Mouse (Mus musculus) brain, adult 2 months (tissue): ENCODE measurements around the gene Olfr430.
"Not testable (repeated sequence)": the region's sequence is repeated elsewhere in the genome, so short reads cannot be mapped to it uniquely, and the experiment has no call there.

ENCODE experiments used
- DNase-seq: peaks from one replicate; pipeline ENCODE4 v3.0.0; 2011; ENCODE audit warnings: low read depth, low spot score

Olfr430 gene

DNA sequence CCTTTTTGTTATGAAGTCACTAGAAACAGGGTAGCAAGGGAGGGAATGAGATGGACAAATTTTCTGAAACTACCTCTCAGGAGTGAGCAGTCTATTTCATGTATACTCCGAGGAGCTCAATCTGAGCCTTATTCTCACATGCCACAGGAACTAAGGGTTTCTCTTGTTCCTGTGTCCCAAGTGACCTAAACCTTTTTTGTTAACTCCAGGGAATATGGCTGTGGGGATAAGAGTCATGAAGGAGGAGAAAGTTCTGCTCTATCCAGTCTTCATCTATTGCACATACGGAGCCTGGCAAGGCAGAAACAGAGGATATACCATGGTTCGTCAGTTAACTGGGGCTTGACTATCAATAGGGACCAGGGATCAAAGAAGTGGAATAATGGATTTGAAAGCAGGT, at the start of gene Olfr430:
Gene Olfr430 (plus strand): TSS at position 301 of the 400 bp plus-strand sequence.
- no peak for DNase-seq

DNA sequence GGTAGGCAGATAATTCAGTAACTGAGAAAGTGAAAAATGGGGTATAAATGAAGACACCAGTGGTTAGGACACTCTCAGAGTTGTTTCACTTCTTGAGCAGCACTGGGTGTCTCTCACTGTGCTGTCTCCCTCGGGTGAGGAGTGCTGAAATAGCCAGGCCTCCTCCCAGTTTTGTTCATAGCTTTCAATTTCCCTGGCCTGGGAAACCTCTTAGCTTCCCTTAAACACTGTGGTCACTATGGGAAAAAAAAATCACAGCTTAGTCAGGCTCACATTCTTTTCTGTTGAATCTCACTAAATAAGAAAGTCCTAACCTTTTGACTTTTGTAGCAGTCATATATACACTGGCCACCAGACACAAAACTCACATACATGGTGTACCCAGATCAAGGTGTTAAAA, 34.7 kb upstream of the Olfr430 start, which contains the start of gene Ifi205:
Gene Ifi205 (minus strand): TSS at position 113 of the 400 bp plus-strand sequence.
- DNase-seq, result no peak

DNA sequence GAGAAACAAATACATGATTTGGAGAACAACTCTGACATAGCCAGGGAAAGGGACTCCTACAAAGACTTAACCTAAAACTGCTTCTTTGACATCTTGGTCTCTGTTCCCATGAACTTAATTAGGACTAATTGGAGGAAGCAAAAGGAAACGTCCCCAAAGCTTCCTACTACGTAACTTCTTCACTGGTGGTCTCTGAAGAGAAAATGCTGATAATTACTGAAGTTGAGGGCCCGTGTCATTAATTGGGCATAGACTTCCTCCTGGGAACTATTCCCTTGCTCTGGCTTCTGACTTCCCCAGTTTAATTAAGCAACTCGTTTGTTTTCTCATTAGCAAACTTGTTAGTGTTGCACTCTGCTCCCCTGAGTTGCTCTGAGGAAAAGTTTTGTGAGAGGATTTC, 30.6 kb upstream of the Olfr430 start:
- DNase-seq, result no peak

DNA sequence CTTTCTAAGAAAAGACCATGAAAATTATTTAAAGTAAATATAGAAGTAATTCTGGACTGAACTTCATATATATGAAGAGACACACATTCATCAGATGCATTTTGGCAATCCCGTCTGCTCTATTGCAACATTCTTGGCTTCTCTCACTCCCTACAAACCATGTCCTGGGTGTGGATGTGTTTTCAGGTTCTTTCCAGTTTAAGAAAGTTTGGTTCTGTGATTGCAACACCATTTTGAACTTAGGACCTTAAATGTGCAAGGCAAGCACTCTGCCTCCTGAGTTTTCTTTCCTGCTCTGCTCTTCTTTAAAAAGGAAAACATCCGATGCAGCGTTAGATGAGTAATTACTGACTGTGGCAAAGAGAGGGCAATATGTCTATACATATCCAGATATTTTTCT, 27.9 kb upstream of the Olfr430 start:
- DNase-seq, result no peak

DNA sequence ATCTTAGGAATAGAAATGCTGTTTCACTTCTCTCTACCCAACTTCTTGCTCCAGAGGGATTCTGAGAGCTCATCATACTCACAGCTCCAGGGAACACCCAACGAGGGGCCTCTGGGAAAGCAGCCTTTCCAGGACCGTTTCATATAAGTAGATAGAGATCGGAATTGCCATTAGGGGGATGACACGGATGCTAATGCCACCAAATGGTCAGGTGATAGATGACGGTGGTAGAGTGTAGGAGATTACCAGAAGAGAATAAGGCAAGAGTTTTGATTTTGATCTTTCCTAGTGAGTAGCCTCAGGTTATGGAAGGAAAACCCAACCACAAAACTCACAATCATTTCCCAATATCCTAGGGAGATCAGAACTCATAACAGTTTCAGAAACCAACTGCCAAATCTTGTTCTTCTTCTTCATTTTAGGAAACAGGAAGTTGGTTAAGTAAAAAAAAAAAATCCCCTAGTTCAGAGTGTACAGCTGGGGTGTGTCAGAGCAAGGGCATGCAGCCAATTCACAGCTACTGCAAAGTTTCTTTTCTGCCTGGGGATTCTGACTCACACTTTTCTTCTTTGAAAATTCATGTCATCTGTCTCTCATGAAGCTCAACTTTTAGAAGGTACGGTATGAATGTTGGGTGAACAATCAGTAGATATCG, 25.8 kb upstream of the Olfr430 start, which contains the start of gene Olfr433:
Gene Olfr433 (plus strand): TSS at position 183 of the 655 bp plus-strand sequence.
- DNase-seq, result peak; percentile 50

DNA sequence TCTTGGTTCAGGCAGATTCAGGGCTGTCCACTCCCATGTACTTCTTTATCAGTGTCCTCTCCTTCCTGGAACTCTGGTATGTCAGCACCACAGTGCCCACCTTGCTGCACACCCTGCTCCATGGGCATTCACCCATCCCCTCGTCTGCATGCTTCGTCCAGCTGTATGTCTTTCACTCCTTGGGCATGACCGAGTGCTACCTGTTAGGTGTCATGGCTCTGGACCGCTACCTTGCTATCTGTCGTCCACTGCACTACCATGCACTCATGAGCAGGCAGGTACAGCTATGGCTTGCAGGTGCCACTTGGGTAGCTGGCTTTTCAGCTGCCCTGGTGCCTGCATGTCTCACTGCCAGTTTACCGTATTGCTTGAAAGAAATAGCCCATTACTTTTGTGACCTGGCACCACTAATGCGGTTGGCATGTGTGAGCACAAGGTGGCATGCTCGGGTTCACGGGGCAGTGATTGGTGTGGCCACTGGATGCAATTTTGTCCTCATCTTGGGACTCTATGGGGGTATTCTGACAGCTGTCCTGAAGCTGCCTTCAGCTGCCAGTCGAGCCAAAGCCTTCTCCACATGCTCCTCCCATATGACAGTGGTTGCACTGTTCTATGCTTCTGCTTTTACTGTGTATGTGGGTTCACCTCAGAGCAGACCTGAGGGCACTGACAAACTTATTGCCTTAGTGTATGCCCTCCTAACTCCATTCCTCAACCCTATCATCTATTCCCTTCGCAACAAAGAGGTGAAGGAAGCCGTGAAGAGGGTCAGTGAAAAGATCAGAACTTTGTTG, 24.1 kb upstream of the Olfr430 start:
- not testable (repeated sequence) for DNase-seq

DNA sequence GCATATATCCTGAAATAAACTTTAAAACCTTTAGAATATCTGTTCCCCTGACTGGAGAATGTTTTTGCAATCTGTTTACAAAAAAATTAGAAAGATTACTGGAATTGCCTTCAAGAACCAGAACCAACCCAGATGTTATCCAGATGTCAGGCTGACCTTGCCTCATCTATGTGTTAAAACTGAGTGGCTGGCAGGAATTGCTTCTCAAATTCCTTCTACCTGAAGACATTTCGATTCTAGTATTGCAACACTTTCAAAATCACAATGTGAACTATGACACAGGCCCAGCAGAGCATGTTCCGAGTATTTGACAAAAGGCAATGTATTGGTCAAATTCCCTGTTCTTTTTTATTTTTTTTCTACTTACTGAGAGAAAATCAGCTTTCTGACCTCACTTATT, 22.0 kb upstream of the Olfr430 start:
- DNase-seq, result no peak

DNA sequence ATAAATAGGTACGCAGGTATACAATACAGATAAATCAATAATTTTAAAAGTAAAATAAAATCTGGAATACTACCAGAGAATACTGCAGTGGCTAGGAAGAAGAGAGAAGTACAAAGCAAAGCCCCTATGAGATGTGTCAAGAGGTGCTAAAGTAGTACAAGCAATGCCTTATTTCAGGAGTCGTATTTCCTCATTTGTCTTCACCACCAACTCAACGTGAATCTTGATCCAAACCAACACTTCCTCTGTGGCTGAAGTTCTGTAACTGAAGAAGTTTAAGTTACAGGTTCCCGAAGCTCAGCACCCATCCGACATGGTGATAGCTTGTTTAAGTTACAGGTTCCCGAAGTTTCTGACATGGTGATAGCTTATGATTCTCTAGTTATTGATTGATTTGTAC, 18.2 kb upstream of the Olfr430 start:
- DNase-seq, result not testable (repeated sequence)

DNA sequence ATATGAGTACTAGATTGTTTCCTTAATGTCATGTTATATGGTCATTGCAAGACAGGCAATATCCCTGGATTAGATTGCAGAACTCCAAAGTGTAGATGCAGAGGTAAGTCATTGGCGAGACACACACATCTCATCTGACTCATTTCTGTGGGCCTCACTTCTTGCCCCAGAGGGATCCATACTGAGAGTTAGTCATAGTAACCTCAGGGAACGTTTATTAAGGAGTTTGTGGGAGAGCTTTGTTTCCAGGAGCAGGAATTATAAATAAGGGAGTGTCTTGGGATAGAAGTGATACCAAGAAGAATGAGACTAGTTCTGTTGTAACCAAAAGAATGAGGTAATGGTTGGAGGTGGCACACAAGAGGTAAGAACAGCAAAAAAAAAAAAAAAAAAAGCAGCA, 17.5 kb upstream of the Olfr430 start, which contains the start of gene Olfr432:
Gene Olfr432 (plus strand): TSS at position 313 of the 400 bp plus-strand sequence.
- DNase-seq, result no peak

DNA sequence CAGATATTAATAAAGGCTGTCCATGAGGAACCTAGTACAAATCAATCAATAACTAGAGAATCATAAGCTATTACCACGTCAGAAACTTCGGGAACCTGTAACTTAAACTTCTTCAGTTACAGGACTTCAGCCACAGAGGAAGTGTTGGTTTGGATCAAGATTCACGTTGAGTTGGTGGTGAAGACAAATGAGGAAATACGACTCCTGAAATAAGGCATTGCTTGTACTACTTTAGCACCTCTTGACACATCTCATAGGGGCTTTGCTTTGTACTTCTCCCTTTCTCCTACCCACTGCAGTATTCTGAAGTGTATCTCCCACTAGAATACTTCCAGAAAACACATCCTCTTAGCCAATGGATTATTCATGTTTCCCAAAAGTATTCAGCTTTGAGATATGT, 17.0 kb upstream of the Olfr430 start:
- DNase-seq, result not testable (repeated sequence)

DNA sequence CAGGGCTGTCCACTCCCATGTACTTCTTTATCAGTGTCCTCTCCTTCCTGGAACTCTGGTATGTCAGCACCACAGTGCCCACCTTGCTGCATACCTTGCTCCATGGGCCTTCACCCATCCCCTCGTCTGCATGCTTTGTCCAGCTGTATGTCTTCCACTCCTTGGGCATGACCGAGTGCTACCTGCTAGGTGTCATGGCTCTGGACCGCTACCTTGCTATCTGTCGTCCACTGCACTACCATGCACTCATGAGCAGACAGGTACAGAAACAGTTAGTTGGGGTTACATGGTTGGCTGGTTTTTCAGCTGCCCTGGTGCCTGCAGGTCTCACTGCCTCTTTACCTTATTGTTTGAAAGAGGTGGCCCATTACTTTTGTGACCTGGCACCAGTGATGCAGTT, 15.9 kb upstream of the Olfr430 start:
- DNase-seq, result no peak

DNA sequence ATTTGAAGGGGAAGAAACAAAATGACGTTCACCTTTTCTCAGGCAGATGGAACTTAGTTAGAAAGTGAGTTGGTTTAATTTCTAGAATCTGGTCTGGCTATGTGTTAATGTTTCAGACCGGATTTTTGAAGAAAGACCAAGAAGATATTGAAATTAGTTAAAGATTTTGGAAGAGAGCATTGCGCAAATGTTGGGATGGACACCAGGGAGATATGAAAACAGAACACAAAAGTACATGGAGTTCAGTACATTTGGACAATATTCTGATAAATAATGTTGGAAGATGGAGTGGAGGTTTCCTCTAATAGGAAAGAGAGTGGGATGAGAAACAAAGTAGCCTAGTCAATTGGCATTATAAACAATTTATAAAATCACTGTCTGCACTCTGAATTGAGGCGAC, 14.9 kb upstream of the Olfr430 start:
- no peak for DNase-seq

DNA sequence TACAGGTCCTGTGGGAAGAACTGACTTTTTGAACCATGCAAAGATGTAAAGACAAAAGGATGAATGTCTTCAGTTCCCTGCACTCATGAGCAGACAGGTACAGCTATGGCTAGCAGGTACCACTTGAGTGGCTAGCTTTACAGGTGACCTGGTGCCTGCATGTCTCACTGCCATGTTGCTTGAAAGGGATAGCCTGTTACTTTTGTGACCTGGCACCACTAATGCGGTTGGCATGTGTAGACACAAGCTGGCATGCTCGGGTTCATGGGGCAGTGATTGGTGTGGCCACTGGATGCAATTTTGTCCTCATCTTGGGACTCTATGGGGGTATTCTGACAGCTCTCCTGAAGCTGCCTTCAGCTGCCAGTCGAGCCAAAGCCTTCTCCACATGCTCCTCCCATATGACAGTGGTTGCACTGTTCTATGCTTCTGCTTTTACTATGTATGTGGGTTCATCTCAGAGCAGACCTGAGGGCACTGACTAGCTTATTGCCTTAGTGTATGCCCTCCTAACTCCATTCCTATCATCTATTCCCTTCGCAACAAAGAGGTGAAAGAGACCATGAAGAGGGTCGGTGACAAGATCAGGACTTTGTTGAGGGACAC, 14.4 kb upstream of the Olfr430 start:
- DNase-seq, result no peak

DNA sequence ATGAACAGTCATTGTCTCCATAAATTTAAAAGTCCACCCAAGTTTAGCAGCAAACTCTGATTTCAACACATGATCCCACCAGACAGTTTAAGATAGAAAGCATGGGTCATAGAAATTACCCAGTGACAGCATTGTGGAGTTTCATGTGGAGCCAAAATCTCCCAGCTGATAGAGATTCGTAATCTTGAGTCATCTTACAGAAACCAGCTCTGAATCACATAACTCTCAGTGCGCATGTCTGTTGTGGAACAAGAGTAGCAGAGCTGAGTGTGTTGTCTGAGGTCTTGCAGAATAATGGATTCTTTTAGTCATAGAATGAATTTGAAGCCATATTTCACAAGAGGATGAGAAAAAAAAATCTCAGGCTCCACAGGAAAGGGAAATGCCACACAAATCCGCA, 13.4 kb upstream of the Olfr430 start:
- DNase-seq, result peak; percentile 46

DNA sequence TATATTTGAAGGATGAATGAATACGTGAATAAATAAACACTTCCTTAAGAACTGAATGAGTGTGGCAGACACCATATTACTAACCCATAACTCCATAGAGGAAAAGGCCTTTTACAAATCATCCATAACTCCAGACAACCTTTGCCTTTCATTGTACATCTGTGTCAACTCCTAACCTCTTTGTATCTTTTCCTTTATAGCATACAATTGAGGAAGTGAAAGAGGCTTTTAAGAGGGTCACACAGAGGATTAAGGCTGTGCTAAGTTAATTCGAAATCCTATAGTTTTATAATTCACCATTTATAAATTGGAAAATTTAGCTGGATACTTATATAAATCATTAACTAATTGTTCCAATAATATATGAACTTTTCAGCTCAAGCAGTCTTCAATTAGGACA, 11.2 kb upstream of the Olfr430 start:
- no peak for DNase-seq

DNA sequence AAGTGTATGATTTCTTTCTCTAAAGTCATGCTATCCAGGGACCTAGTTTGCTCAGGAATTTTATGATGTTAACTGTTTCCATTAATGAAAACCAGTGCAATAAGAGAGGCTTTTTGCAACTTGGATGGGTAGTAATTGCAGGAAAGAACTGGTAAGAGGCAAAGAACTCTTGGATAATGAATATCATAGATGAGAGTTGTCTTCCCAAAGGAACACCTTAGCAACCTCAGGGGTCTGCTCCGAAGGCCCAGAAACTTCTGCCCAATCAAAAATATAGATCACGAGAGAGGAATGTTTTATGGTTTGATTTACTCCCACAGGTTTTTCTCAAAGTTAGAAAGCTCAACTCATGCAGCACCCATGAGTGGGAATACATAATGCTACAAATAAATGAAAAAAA, 17.6 kb downstream of the Olfr430 start, which contains the start of gene Olfr429:
Gene Olfr429 (plus strand): TSS at position 301 of the 400 bp plus-strand sequence.
- no peak for DNase-seq

DNA sequence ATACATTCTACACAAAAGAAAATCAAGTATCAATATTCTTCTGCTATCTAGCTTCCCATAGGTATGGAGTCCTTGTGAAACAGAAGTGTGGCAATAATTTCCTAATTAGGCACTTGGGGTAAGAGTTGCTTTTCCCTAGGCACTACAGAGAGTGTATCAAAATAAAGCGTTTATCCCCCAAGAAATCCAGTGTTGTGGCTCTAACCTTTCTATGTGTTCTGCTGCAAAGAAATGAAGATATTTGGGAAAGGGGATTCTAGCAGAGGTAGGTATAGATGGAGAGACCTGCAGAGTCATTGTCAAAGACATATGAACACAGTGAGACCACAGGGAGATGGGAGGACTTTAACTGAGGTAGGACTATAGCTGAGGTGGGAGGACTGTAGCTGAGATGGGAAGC, 30.2 kb downstream of the Olfr430 start, which contains the start of gene Olfr427:
Gene Olfr427 (plus strand): TSS at position 301 of the 400 bp plus-strand sequence.
- no peak for DNase-seq

DNA sequence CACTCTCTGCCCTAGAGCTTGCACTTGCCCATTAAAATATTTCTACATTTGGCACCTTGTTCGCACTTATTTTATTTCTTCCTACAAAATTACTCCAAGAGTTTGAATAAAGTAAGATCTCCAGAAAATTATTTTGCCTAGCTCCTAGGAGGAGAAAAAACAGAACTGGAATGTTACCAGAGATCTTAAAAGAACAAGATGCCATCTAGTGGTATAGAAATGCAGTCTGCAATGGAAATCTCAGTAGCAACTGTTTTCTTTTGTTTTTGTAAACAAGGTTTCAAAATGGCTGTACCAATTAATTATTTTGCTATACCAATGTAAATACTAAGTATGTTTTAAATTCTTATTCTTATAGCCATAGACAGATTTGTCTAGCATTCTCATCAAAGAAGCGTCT, 37.3 kb downstream of the Olfr430 start:
- peak; percentile 21 for DNase-seq

DNA sequence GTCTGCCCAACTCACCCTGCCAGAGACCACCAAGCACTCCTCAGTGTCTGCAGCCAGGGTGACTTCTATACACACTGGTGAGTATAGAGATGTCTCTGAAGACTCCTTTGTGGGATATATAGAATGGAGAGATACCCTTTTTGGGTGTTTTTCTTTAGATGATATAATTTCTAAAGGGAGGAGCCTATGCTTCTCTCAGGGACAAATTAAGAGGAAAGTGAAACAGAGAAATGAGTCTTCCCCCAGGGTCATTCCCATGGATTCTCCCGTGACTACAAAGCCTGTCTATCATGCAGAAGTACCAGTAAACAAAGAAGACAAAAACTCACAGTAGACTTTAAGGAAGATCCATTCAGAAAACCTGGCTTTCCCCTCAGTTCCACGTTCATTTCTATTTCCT, 54.7 kb downstream of the Olfr430 start, which contains the start of gene Olfr231:
Gene Olfr231 (minus strand): TSS at position 101 of the 400 bp plus-strand sequence.
- DNase-seq, result no peak
